Mouse (Mus musculus) heart, embryonic 14.5 days (tissue): ENCODE data around the gene Rnf130. TPM values are rescaled to one million over a fixed set of nuclear protein-coding genes. Genes with fewer than 3 reads are reported as not detected.

ENCODE experiments used
- ATAC-seq: fragments of 200-750 bp; cut with Nextera tagmentation; 2 replicates; pipeline ENCODE4 v1.8.0; 2017; ENCODE audit warnings: low read depth, moderate TSS enrichment; ENCODE audit not compliant: insufficient number of reproducible peaks, insufficient read depth, low FRiP score
- H3K27ac ChIP-seq, 2 experiments: fragments of 200-500 bp in 1 of 2; fragments of 300-500 bp in 1 of 2; sonication (generic) in 1 of 2; replicated peaks in 1 of 2; 2 replicates each; pipeline ENCODE4 v1.5.1; 2012 to 2014; ENCODE audit warnings: low read depth in 2 of 2, low read length in 2 of 2, control low read depth in 1 of 2, mild to moderate bottlenecking in 1 of 2, mixed read lengths in 1 of 2; ENCODE audit not compliant: control insufficient read depth in 1 of 2, insufficient read depth in 1 of 2
- H3K27me3 ChIP-seq: fragments of 300-500 bp; sonication (generic); 2 replicates; pipeline ENCODE4 v1.6.1; 2014; ENCODE audit warnings: mild to moderate bottlenecking, low read length, control low read depth; ENCODE audit not compliant: control insufficient read depth, insufficient read depth
- H3K36me3 ChIP-seq: fragments of 300-500 bp; sonication (generic); 2 replicates; pipeline ENCODE4 v1.6.1; 2014; ENCODE audit warnings: mild to moderate bottlenecking, control low read depth, low read length, mixed read lengths; ENCODE audit not compliant: control insufficient read depth, insufficient read depth
- H3K4me1 ChIP-seq, 2 experiments: fragments of 200-500 bp in 1 of 2; fragments of 300-500 bp in 1 of 2; sonication (generic) in 1 of 2; 2 replicates each; pipeline ENCODE4 v1.6.1; 2012 to 2014; ENCODE audit warnings: low read length in 2 of 2, control low read depth in 1 of 2, mixed read lengths in 1 of 2; ENCODE audit not compliant: control insufficient read depth in 2 of 2, insufficient read depth in 2 of 2
- H3K4me2 ChIP-seq: fragments of 300-500 bp; sonication (generic); 2 replicates; pipeline ENCODE4 v1.6.1; 2014; ENCODE audit warnings: mild to moderate bottlenecking, low read length
- H3K4me3 ChIP-seq, 2 experiments: fragments of 200-500 bp in 1 of 2; fragments of 300-500 bp in 1 of 2; sonication (generic) in 1 of 2; 2 replicates each; pipeline ENCODE4 v1.5.1; 2012 to 2014; ENCODE audit warnings: low read length in 2 of 2, mild to moderate bottlenecking in 2 of 2, control low read depth in 1 of 2, low read depth in 1 of 2, moderate library complexity in 1 of 2; ENCODE audit not compliant: control insufficient read depth in 1 of 2, insufficient read depth in 1 of 2
- H3K9ac ChIP-seq: fragments of 300-500 bp; sonication (generic); 2 replicates; pipeline ENCODE4 v1.6.1; 2014; ENCODE audit warnings: mild to moderate bottlenecking, low read length
- H3K9me3 ChIP-seq: fragments of 300-500 bp; sonication (generic); 2 replicates; pipeline ENCODE4 v1.6.1; 2016; ENCODE audit warnings: low read length, control low read depth; ENCODE audit not compliant: control insufficient read depth
- WGBS: fragments of 180-500 bp; shearing (Covaris S2); extraction: QIAGEN DNeasy Blood & Tissue Kit; methylation state at CpG from one replicate; pipeline ENCODE4 v1.1.7; 2014; 5-methylcytosine and 5-hydroxymethylcytosine counted together
- polyA plus RNA-seq: library from polyadenylated mRNA; unstranded; fragments of >200 nt; fragmentation: Nextera tagmentation; extraction: Ambion mirVana; gene quantifications from 2 replicates; pipeline ENCODE4 v1.2.1, GENCODE M21; 2014

Gene Rnf130
- polyA plus RNA-seq, 1 experiment from 2014 or later: 40.0 TPM

GRCm38 (mm10) chr11:50007776-50008175, 17.4 kb upstream of the Rnf130 start:
- Histone ChIP-seq H3K4me3 (no peak overlapping the region), H3K9me3 (no peaks in the 10 kb centered on the region), H3K4me2 (no peak overlapping the region), H3K4me1 (no peaks in the 10 kb centered on the region), H3K36me3 (no peaks in the 10 kb centered on the region), H3K27me3 (no peaks in the 10 kb centered on the region), H3K27ac (no peak overlapping the region), H3K9ac (no peak overlapping the region)
- no peak for ATAC-seq
- WGBS: 75% methylated on average over 10 of the region's 10 CpGs

- no peaks in the 10 kb centered on the region for H3K36me3 ChIP-seq
- H3K4me3 ChIP-seq: no peak overlapping the region
- no peak overlapping the region for H3K4me2 ChIP-seq
- no peak overlapping the region for H3K27ac ChIP-seq
- WGBS: 53% methylated on average over 5 of the region's 5 CpGs
- no peak for ATAC-seq
- no peaks in the 10 kb centered on the region for H3K27me3 ChIP-seq
- H3K9me3 ChIP-seq: no peaks in the 10 kb centered on the region
- H3K4me1 ChIP-seq: no peaks in the 10 kb centered on the region
- no peak overlapping the region for H3K9ac ChIP-seq
Observed at GRCm38 (mm10) chr11:50008231-50008630, 16.9 kb upstream of the Rnf130 start.

GRCm38 (mm10) chr11:50013016-50013415, 12.1 kb upstream of the Rnf130 start:
- no peak overlapping the region for H3K9ac ChIP-seq
- 62% methylated on average over 6 of the region's 6 CpGs for WGBS

GRCm38 (mm10) chr11:50016503-50016902, 8.6 kb upstream of the Rnf130 start:
- no peaks in the 10 kb centered on the region for H3K36me3 ChIP-seq
- no peaks in the 10 kb centered on the region for H3K9me3 ChIP-seq
- H3K9ac ChIP-seq: no peak overlapping the region
- peaks cover 7 to 16% of the 10 kb centered on the region in 2 experiments for H3K4me1 ChIP-seq
- ATAC-seq: no peak
- H3K27me3 ChIP-seq: no peaks in the 10 kb centered on the region
- no peak overlapping the region for H3K4me3 ChIP-seq
- 0 out of 2 replicates have a peak overlapping the region, but pooled peaks have one; percentile 8 for H3K4me2 ChIP-seq
- WGBS: 33% methylated on average over 5 of the region's 5 CpGs
- peak overlapping the region; percentile 73 to 74 for H3K27ac ChIP-seq

More at GRCm38 (mm10) chr11:50013016-50013415, 12.1 kb upstream of the Rnf130 start:
- H3K4me2 ChIP-seq: no peak overlapping the region
- H3K27ac ChIP-seq: no peak overlapping the region
- H3K27me3 ChIP-seq: no peaks in the 10 kb centered on the region
- no peak overlapping the region for H3K4me3 ChIP-seq
- no peak for ATAC-seq
- peaks cover 7 to 10% of the 10 kb centered on the region in 2 experiments for H3K4me1 ChIP-seq
- no peaks in the 10 kb centered on the region for H3K36me3 ChIP-seq
- H3K9me3 ChIP-seq: no peaks in the 10 kb centered on the region

GRCm38 (mm10) chr11:50017511-50017910, 7.6 kb upstream of the Rnf130 start:
- no peak for ATAC-seq
- Histone ChIP-seq H3K27me3 (no peaks in the 10 kb centered on the region), H3K9me3 (no peaks in the 10 kb centered on the region), H3K36me3 (no peaks in the 10 kb centered on the region), H3K27ac (no peak overlapping the region), H3K4me1 (peaks cover 7 to 16% of the 10 kb centered on the region in 2 experiments), H3K4me3 (no peak overlapping the region), H3K4me2 (no peak overlapping the region), H3K9ac (no peak overlapping the region)
- WGBS: 75% methylated on average over 7 of the region's 7 CpGs

GRCm38 (mm10) chr11:50018848-50019247, 6.3 kb upstream of the Rnf130 start:
- no peak for ATAC-seq
- Histone ChIP-seq H3K4me3 (no peak overlapping the region), H3K9ac (no peak overlapping the region), H3K36me3 (no peaks in the 10 kb centered on the region), H3K27me3 (no peaks in the 10 kb centered on the region; the same call in 1 of the 2 replicates), H3K9me3 (no peaks in the 10 kb centered on the region), H3K27ac (no peak overlapping the region), H3K4me2 (no peak overlapping the region), H3K4me1 (peaks cover 7 to 16% of the 10 kb centered on the region in 2 experiments)

GRCm38 (mm10) chr11:50022085-50022484, 3.1 kb upstream of the Rnf130 start:
- H3K27me3 ChIP-seq: no peaks in the 10 kb centered on the region; the same call in 1 of the 2 replicates
- ATAC-seq: no peak
- no peak overlapping the region for H3K9ac ChIP-seq
- H3K4me2 ChIP-seq: no peak overlapping the region
- H3K4me3 ChIP-seq: no peak overlapping the region
- 74% methylated on average over 3 of the region's 3 CpGs for WGBS
- H3K27ac ChIP-seq: no peak overlapping the region
- no peaks in the 10 kb centered on the region for H3K36me3 ChIP-seq
- peaks cover 6 to 17% of the 10 kb centered on the region in 2 experiments for H3K4me1 ChIP-seq
- no peaks in the 10 kb centered on the region for H3K9me3 ChIP-seq

- Histone ChIP-seq H3K36me3 (no peaks in the 10 kb centered on the region), H3K4me3 (peak overlapping the region; percentile 80 to 95; a peak in 3 of 4 replicates), H3K9ac (no peak overlapping the region; the same call in 1 of the 2 replicates), H3K4me1 (peaks cover 3 to 26% of the 10 kb centered on the region in 2 experiments; a peak in 3 of 4 replicates), H3K9me3 (no peaks in the 10 kb centered on the region), H3K27me3 (no peaks in the 10 kb centered on the region; the same call in 1 of the 2 replicates), H3K27ac (no peak overlapping the region), H3K4me2 (peak overlapping the region; percentile 90)
- 57% methylated on average over 6 of the region's 6 CpGs for whole genome bisulfite sequencing
- ATAC-seq: no peak
Observed at GRCm38 (mm10) chr11:50024445-50024832, 707 bp upstream of the Rnf130 start.
